Mouse (Mus musculus): ENCODE data around the gene Plxnc1. TPM values are rescaled to one million over a fixed set of nuclear protein-coding genes. Genes with fewer than 3 reads are reported as not detected.

Plxnc1 gene
- polyA plus RNA-seq, 1 experiment from 2014 or later: 8.1 TPM

- WGBS: 34% methylated on average over 5 of the region's 5 CpGs
- peak; percentile 43; the same call in 1 of the 2 replicates for ATAC-seq (ENCODE audit: low read depth)
- Histone ChIP-seq H3K9ac (peak overlapping the region; percentile 47; the same call in 1 of the 2 replicates), H3K4me1 (replicated peaks) (peaks cover 30% of the 10 kb centered on the region), H3K27ac (replicated peaks) (peak overlapping the region; percentile 81), H3K27me3 (no peaks in the 10 kb centered on the region), H3K4me3 (no peak overlapping the region), H3K36me3 (0 out of 2 replicates have a peak, but pooled peaks cover 4% of the 10 kb centered on the region), H3K4me2 (peak overlapping the region; percentile 44), H3K9me3 (no peaks in the 10 kb centered on the region)
These were observed 39.4 kb downstream of the Plxnc1 start for GRCm38 (mm10) chr10:94905219-94905618.

- Histone ChIP-seq H3K27me3 (no peaks in the 10 kb centered on the region), H3K9me3 (no peaks in the 10 kb centered on the region), H3K27ac (replicated peaks) (no peak overlapping the region), H3K4me3 (no peak overlapping the region), H3K4me2 (no peak overlapping the region), H3K9ac (no peak overlapping the region), H3K36me3 (peaks cover 27% of the 10 kb centered on the region), H3K4me1 (replicated peaks) (no peaks in the 10 kb centered on the region)
- 91% methylated on average over 6 of the region's 6 CpGs for whole genome bisulfite sequencing
- ATAC-seq (ENCODE audit: low read depth): no peak
These were observed 47.7 kb downstream of the Plxnc1 start for GRCm38 (mm10) chr10:94896950-94897349.

DNA sequence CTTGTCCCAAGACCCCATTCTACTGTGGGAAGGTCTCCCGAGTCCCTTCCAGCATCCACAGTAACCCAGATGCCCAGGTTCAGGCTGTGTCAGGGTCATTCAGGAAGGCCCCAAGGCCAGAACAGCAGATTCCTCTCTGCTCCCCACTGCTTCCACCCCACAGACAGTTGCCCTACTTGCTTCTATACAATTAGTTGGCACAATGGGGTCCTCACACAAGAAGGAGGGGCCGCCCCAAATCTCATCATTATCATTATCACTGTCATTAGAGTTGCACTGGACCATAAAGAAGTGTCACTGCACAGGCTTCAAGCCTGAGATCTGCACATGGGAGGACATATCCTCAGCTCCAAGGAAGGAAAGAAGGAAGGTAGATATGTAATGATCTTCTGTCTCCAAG is 48.3 kb downstream of the Plxnc1 start:
- H3K9ac ChIP-seq: no peak overlapping the region
- 90% methylated on average over 2 of the region's 2 CpGs for WGBS
- ATAC-seq (ENCODE audit: low read depth): no peak

DNA sequence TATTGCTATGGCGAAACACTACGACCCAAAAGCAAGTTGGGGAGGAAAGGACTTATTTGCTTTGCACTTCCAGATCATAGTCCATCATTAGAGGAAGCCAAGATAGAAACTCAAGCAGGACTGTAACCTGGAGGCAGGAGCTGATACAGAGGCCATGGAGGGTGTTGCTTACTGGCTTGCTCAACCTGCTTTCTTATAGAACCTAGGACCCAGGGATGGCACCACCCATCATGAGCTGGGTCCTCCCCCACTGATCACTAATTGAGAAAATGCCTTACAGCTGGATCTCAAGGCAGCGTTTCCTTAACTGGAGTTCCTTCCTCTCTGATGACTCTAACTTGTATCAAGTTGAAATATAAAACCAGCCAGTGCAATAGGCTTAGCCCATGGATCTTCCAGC is 48.8 kb downstream of the Plxnc1 start:
- no peaks in the 10 kb centered on the region for H3K27me3 ChIP-seq
- no peak overlapping the region for H3K9ac ChIP-seq
- WGBS: 96% methylated on average over 3 of the region's 3 CpGs
- H3K4me1 ChIP-seq (replicated peaks): no peaks in the 10 kb centered on the region
- H3K4me2 ChIP-seq: no peak overlapping the region
- no peak overlapping the region for H3K4me3 ChIP-seq
- no peak overlapping the region for H3K27ac ChIP-seq (replicated peaks)
- H3K36me3 ChIP-seq: peaks cover 27% of the 10 kb centered on the region
- no peaks in the 10 kb centered on the region for H3K9me3 ChIP-seq
- no peak for ATAC-seq (ENCODE audit: low read depth)

More for the DNA sequence above, 48.3 kb downstream of the Plxnc1 start:
- Histone ChIP-seq H3K9me3 (no peaks in the 10 kb centered on the region), H3K4me3 (no peak overlapping the region), H3K27ac (replicated peaks) (no peak overlapping the region), H3K27me3 (no peaks in the 10 kb centered on the region), H3K4me2 (no peak overlapping the region), H3K36me3 (peaks cover 27% of the 10 kb centered on the region), H3K4me1 (replicated peaks) (no peaks in the 10 kb centered on the region)

GRCm38 (mm10) chr10:94889735-94890134 is 54.9 kb downstream of the Plxnc1 start:
- no peak overlapping the region for H3K9ac ChIP-seq
- peaks cover 7% of the 10 kb centered on the region; the same call in 1 of the 2 replicates for H3K9me3 ChIP-seq
- 66% methylated on average over 4 of the region's 4 CpGs for WGBS
- ATAC-seq (ENCODE audit: low read depth): no peak
- no peak overlapping the region for H3K4me3 ChIP-seq
- no peaks in the 10 kb centered on the region for H3K27me3 ChIP-seq
- H3K27ac ChIP-seq (replicated peaks): no peak overlapping the region
- no peaks in the 10 kb centered on the region for H3K4me1 ChIP-seq (replicated peaks)
- peaks cover 16% of the 10 kb centered on the region for H3K36me3 ChIP-seq
- H3K4me2 ChIP-seq: no peak overlapping the region

- Histone ChIP-seq H3K4me1 (replicated peaks) (no peaks in the 10 kb centered on the region), H3K27ac (replicated peaks) (no peak overlapping the region), H3K9ac (no peak overlapping the region), H3K4me2 (no peak overlapping the region), H3K27me3 (no peaks in the 10 kb centered on the region), H3K9me3 (peaks cover 3% of the 10 kb centered on the region; the same call in 1 of the 2 replicates), H3K4me3 (no peak overlapping the region), H3K36me3 (peaks cover 9% of the 10 kb centered on the region)
- 80% methylated on average over 6 of the region's 6 CpGs for WGBS
- no peak for ATAC-seq (ENCODE audit: low read depth)
These were observed 61.4 kb downstream of the Plxnc1 start for GRCm38 (mm10) chr10:94883216-94883615.

GRCm38 (mm10) chr10:94871506-94871905 is 73.1 kb downstream of the Plxnc1 start:
- Histone ChIP-seq H3K27me3 (no peaks in the 10 kb centered on the region), H3K4me1 (replicated peaks) (peaks cover 18% of the 10 kb centered on the region), H3K4me3 (no peak overlapping the region), H3K9me3 (no peaks in the 10 kb centered on the region), H3K27ac (replicated peaks) (no peak overlapping the region), H3K4me2 (no peak overlapping the region), H3K9ac (no peak overlapping the region), H3K36me3 (peaks cover 16% of the 10 kb centered on the region; the same call in 1 of the 2 replicates)
- ATAC-seq (ENCODE audit: low read depth): no peak
- 94% methylated on average over 5 of the region's 5 CpGs for WGBS

- Histone ChIP-seq H3K4me1 (replicated peaks) (peaks cover 20% of the 10 kb centered on the region), H3K27ac (replicated peaks) (no peak overlapping the region), H3K9me3 (no peaks in the 10 kb centered on the region), H3K4me2 (no peak overlapping the region), H3K36me3 (peaks cover 16% of the 10 kb centered on the region; the same call in 1 of the 2 replicates), H3K9ac (no peak overlapping the region), H3K27me3 (no peaks in the 10 kb centered on the region), H3K4me3 (no peak overlapping the region)
- ATAC-seq (ENCODE audit: low read depth): no peak
- 94% methylated on average over 7 of the region's 7 CpGs for WGBS
These were observed 73.5 kb downstream of the Plxnc1 start for GRCm38 (mm10) chr10:94871102-94871501.

DNA sequence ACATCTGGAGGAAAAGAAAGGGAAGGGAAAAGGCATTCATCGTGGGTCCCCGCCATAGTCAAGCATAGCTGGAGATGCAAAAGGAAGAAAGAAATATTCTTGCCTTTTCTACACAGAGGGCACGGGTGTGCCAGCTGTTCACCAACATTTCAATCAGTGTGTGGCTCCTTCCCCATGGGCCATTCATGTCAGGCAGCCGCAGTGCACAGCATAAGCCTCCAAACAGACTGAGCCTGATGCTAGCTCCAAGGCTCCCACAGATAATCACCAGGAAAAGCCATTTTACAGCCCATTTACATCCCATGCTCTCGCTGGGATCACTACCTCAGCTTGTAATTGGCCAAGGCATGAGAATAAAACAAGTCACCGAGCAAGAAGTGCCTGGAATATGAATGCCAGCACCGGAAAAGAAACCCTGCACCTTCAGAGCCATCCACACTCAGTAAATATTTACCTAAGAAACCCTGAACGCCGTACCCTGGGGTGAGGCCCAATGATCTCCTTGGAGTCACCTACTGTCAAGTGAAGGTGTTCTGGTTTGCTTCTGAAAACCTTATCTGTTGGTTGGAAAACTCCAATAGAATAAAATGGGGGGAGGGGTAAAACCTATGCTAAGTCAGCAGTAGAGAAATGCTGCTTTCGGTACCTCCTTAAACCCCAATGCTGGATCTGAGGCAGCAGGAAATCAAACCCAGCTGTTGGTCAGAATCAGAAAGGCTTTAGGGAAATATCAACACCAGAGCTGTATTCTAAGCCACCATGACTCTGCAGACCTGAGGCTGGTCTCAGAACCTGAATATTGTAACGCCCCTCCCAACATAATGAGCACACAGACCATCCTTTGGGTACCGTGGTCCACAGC is 77.4 kb downstream of the Plxnc1 start:
- Histone ChIP-seq H3K4me3 (no peak overlapping the region), H3K9me3 (no peaks in the 10 kb centered on the region), H3K27me3 (no peaks in the 10 kb centered on the region), H3K36me3 (peaks cover 33% of the 10 kb centered on the region), H3K9ac (no peak overlapping the region), H3K4me1 (replicated peaks) (peaks cover 32% of the 10 kb centered on the region), H3K4me2 (no peak overlapping the region), H3K27ac (replicated peaks) (peak overlapping the region; percentile 46)
- ATAC-seq (ENCODE audit: low read depth): peak; percentile 84
- WGBS: 64% methylated on average over 12 of the region's 12 CpGs

DNA sequence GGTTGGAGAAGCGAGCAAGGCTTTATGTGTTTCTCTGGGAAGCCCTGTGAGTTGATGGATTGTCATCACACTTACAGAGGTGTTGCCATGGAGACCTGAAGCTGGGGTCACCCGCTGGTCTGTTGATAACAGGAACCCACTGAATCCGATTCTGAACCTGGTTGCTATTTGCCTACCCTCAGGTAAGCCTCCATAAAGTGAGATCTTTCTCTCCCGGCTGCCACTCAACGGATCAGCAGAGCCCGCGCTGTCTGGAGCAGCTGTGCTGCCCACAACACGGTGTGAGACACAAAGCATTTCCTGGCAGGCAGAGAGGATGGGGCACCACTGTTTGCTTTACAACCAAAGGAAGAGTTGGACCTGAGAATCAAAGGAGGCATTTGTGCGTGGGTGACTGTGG is 79.4 kb downstream of the Plxnc1 start:
- ATAC-seq (ENCODE audit: low read depth): no peak
- 0 out of 2 replicates have a peak overlapping the region, but pooled peaks have one; percentile 5 for H3K27ac ChIP-seq (replicated peaks)

DNA sequence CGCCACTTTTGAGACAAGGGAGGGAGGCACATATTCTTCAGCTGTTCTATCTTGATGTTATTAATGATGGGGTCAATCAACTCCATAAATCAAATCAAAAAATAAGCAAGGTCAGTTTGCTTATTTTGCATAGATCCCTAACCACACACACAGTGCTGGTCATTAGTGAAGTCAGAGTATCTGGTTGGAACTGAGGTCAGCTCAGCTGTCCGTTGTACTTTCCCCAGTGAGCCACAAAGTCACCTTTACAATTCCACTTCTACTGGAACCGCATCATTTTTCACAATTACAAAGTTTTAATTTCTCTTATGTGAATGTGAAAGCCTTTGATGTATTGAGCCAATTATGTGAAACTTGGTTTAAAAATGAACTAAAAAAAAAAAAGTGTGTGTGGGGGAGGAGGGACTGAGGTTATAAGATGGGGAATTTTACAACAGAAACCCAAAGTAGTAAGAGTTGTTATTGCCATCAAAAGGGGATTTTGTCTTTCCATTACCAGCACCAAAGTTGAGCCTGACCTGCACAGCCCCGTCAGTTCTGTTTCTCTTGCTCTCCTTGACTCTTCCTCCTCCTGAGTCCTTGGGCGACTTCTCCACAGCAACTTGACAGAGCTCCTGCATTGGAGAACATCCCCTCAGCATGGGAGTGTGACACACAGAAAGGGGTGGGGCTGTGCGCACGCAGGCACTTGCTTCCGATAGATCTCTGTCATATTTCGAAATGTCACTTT is 80.3 kb downstream of the Plxnc1 start:
- Histone ChIP-seq H3K36me3 (peaks cover 35% of the 10 kb centered on the region), H3K9ac (no peak overlapping the region), H3K27me3 (no peaks in the 10 kb centered on the region), H3K27ac (replicated peaks) (no peak overlapping the region), H3K4me1 (replicated peaks) (peaks cover 32% of the 10 kb centered on the region), H3K4me2 (no peak overlapping the region), H3K9me3 (no peaks in the 10 kb centered on the region), H3K4me3 (no peak overlapping the region)
- WGBS: 88% methylated on average over 9 of the region's 9 CpGs
- no peak for ATAC-seq (ENCODE audit: low read depth)

More for the DNA sequence above, 79.4 kb downstream of the Plxnc1 start:
- Histone ChIP-seq H3K27me3 (no peaks in the 10 kb centered on the region), H3K9ac (no peak overlapping the region), H3K9me3 (no peaks in the 10 kb centered on the region), H3K4me1 (replicated peaks) (peaks cover 32% of the 10 kb centered on the region), H3K36me3 (peaks cover 34% of the 10 kb centered on the region), H3K4me3 (no peak overlapping the region), H3K4me2 (no peak overlapping the region)
- 56% methylated on average over 9 of the region's 9 CpGs for WGBS

DNA sequence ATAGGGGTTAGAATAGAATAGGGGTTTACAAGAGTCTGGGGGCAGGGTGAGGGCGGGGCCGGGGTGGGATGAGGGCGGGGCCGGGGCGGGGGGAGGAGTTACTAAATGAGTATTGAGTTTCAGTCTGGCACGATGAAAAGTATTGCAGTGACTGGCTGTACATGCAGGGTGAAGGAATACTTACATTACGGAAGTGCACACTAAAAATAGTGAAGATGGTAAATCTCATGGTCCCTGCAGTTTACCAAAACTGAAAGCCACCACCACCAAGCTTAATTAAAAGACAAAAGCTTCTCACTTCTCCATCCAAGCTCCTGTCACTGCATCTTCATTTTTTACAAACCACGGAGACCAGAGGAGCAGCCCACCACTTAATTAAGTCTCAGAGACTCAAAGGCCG is 81.4 kb downstream of the Plxnc1 start:
- 81% methylated on average over 9 of the region's 9 CpGs for WGBS
- peaks cover 30% of the 10 kb centered on the region for H3K4me1 ChIP-seq (replicated peaks)
- no peak for ATAC-seq (ENCODE audit: low read depth)

More for the DNA sequence above, 81.4 kb downstream of the Plxnc1 start:
- Histone ChIP-seq H3K27me3 (no peaks in the 10 kb centered on the region), H3K4me2 (no peak overlapping the region), H3K9ac (no peak overlapping the region), H3K36me3 (peaks cover 35% of the 10 kb centered on the region), H3K27ac (replicated peaks) (no peak overlapping the region), H3K9me3 (no peaks in the 10 kb centered on the region), H3K4me3 (no peak overlapping the region)
